Mouse (Mus musculus) layer of hippocampus, postnatal 36 days (tissue): ENCODE measurements around the gene Gm36864. TPM values are rescaled to one million over a fixed set of nuclear protein-coding genes. Genes with fewer than 3 reads are reported as not detected.
A peak's percentile ranks its signal among the peaks of the same experiment; 100 is the strongest.

Experiments used
- DNase-seq, 2 experiments: peaks; one replicate each; pipeline ENCODE4 v3.0.0; 2022
- total RNA-seq, 2 experiments: library from RNA; stranded (reverse); gene quantifications; 2 replicates each; pipeline ENCODE4 v1.2.3; 2021

Gm36864 gene
- total RNA-seq, 2 experiments from 2014 or later: not detected

DNA sequence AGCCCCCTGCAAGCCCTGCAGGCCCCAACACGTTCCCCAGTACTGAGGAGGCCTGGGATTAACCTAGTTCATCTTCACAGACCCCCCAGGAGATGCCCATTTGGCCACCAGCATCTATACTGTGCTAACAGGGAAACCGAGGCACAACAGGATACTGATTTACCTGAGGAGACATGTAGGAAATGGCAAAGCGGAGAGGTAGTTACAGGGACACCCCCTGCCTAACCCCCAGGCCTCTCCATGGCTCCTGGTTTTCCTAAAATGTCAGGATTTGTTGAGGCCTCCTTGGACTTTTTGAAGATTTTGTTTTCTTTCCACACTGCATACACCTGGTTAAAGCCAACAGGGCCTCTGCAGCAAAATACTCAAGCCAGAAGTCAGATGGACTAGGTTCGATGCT is 21.3 kb downstream of the Gm36864 start, which contains the start of gene Acp4:
Gene Acp4 (minus strand): TSS at position 101 of the 400 bp plus-strand sequence.
- no peak for DNase-seq

DNA sequence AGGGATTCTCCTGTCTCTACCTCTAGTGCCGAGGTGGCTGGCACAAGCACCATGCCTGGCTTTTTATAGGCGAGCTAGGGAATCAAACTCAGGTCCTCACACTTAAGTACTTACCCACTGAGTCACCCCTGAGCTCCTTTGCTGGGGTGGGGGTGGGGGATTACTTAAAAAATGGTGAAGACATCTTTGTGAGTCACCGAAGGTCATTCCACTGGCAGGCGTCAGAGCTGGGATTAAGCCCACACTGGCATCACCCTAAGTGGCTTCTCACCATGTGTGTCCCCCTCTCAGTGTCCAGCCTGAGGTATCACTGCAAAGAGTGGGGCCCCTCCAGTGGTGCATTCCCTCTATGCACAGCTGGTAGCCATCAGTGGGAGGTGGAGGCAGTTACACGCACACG is 24.4 kb downstream of the Gm36864 start:
- no peak for DNase-seq

DNA sequence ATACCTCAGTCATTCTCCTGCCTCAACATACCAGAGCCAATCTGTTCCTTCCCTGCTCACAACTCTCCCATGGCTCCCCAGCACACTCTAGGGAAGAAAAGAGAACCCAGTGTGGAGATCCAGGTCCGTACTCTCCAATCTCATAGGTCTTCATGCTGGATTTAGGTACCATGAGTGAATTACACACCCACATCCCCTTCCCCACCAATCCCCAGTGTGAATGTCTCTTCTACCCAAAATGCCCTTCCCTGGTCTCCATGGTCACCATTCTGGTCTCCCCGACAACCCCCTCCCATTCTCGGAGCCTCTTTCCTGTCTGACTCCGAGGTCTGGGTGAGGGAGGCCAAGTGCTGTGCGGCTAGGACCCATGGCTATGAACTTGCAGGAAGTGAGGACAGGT is 25.2 kb downstream of the Gm36864 start, which contains the start of gene Gm15517:
Gene Gm15517 (plus strand): TSS at position 301 of the 400 bp plus-strand sequence.
- DNase-seq: no peak

GRCm38 (mm10) chr7:44262791-44263643 is 27.0 kb downstream of the Gm36864 start:
- peak; percentile 93 to 97 for DNase-seq

DNA sequence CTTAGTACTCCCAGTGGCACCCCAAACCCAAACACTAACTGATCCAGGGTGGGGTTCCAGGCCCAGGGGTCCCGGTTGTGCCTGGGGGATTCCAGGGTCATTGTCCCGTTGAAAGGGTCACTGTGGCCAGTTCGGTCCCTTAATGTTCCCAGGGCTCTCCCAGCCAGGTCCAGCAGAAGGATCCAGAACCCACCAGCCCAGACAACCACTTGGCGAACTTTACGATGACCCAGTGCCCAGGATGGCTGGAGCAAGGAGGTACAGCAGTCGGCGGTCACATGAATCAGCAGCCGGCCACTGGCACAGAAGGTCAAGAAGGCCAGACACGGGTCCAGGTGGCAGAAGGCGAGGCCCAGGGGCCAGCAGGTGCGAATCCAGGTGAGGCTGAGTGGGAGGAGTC is 32.1 kb downstream of the Gm36864 start:
- DNase-seq: no peak

- no peak for DNase-seq
Measured at GRCm38 (mm10) chr7:44269397-44269796, 33.4 kb downstream of the Gm36864 start.

- DNase-seq: no peak
Measured at GRCm38 (mm10) chr7:44271309-44271708, 35.3 kb downstream of the Gm36864 start.

DNA sequence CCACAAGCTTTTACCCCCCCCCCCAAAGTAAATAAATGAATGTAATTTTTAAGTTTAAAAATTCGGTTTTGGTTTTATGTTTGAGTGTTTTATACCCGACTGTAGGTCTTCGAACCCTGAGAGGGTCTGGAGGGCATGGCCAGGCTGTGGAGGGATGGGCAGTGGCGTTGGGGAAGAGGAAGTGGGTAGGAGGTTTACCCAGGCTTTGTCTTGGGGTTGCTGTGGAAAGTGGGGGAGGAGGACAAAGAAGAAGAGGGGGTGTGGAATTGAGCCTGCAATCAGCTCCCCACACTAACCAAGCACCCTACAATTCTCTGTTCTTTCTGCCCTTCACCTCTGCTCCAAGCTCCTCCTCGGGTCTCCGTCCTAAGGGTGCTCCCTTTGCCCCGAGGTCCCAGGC is 36.6 kb downstream of the Gm36864 start:
- no peak for DNase-seq

- DNase-seq: no peak
Measured at GRCm38 (mm10) chr7:44273446-44273845, 37.5 kb downstream of the Gm36864 start.

- no peak for DNase-seq
Measured at GRCm38 (mm10) chr7:44274096-44274495, 38.1 kb downstream of the Gm36864 start.

DNA sequence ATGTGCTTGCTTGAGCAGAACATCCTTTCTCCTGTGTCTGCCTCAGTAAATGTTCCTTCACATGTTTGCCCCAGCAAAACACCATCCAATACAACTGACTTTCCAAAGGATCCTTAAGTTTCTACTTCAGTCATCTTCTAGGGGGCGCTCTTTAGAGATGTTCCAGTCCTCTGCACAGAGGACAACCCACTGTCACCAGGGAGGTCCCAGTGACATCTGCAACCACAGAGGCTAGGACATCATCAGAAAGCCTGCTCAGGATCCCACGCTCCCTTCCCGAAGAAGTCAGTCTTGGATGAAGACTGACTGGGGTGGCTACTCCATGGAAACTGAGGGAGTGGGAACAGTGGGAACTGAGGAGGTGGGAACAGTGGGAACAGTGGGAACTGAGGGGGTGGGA is 39.6 kb downstream of the Gm36864 start:
- no peak for DNase-seq

DNA sequence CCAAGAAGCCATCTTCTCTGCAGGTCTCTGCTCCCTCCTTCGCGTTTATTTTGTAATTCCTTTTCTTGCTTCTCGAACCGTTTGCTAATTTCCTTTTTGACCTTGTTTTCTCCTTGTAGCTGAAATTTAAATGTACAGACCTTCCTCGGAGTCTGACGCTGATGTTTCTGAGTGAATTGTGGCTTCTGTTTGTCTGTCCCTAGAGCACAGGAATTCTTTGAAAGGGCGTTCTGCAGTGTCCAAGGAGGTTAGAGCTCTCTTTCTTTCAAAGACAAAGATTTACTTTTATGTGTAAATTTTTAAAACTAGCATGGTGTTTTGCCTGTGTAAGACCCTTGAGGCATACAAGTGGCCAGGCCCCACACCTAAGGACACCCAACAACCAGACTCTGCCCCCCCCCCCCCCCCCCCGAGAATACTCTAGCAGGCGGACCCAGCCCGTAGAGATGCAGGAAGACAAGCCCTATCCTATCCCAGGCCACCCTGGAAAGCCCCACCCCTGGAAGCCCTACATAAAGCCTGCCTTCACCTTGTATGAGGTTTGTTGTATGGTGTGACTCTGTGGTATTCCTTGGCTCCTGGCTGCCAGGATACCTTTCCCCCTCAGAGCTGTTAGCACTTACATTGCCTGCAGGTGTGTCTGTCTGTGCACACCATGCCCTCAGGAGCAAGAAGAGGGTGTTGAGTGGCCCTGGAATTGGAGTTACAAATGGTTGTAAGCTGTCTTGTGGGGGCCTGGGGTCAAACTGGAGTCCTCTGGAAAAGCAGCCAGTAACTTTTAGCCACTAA is 40.7 kb downstream of the Gm36864 start:
- no peak for DNase-seq

DNA sequence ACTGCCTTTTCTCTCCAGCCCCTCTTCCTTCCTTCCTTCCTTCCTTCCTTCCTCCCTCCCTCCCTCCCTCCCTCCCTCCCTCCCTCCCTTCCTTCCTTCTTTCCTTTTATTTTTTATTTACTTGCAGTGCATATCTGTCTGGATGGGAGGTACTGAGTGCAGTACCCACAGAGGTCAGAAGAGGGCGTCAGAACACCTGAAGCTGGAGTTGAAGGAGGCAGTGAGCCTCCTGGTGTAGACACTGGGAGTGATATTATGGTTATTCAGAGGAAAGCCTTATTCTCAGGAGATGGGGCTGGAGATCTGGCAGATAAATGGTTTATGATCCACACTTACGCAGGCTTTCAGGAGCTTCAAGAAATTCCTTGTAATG is 41.3 kb downstream of the Gm36864 start:
- DNase-seq: peak in 1 of 2 experiments; percentile 29

- DNase-seq: no peak
Measured at GRCm38 (mm10) chr7:44280959-44281358, 45.0 kb downstream of the Gm36864 start.

- no peak for DNase-seq
Measured at GRCm38 (mm10) chr7:44281586-44281985, 45.6 kb downstream of the Gm36864 start.

DNA sequence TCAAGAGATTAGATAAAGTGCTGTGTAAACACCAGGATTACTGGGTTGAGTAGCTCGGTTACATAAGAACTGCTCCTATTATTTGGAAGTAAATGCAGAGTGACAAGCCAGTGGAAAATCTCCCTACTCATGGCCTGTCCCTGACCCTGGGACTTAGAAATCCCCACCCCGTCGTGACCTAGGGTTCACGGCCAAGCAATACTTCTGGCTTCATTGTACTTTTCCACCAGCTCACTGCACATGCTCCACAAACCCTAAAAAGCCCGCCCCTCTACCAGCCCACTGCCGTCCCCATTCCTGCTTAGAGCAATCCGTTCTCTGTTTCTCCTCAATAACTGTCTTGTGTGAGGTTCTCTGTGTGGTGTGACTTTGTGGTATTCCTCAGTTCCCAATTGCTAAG is 51.8 kb downstream of the Gm36864 start:
- no peak for DNase-seq

- DNase-seq: no peak
Measured at GRCm38 (mm10) chr7:44290986-44291385, 55.0 kb downstream of the Gm36864 start.

DNA sequence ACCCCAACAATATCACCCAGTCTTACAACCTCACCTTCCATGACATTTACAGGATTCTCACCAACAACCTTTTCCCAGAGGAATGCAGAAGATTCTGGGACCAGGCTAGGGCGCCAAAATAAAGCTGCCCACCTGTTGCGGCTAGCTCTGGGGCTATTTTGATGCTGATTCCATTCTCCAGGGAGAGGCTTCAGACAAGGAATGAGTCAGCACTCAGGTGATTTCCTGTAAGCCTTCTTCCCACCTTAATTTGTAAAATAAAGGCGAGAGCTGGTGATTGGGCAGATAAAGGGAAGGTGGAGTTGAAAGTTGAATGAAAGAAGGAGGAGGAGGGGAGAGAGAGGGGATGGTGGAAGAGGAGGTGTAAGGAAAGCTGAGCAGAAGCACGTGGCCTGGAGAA is 55.4 kb downstream of the Gm36864 start:
- no peak for DNase-seq

Other genes starting within 250 kb of the Gm36864 start
- not detected for gene Klk1b11, start 240.3 kb upstream of the Gm36864 start, total RNA-seq
- not detected for gene Klk1b26, start 224.0 kb upstream of the Gm36864 start, total RNA-seq
- not detected for gene Klk1b27, start 183.9 kb upstream of the Gm36864 start, total RNA-seq
- not detected for gene Klk1b21, start 133.8 kb upstream of the Gm36864 start, total RNA-seq
- not detected for gene Klk1b22, start 123.5 kb upstream of the Gm36864 start, total RNA-seq
- not detected for gene Klk1b16, start 99.4 kb upstream of the Gm36864 start, total RNA-seq
- gene Klk1b24, start 47.9 kb upstream of the Gm36864 start, total RNA-seq: not detected
- not detected for gene Klk1b3, start 38.0 kb upstream of the Gm36864 start, total RNA-seq
- gene Klk1b4, start 28.7 kb upstream of the Gm36864 start, total RNA-seq: not detected
- gene Klk1b5, start 20.2 kb upstream of the Gm36864 start, total RNA-seq: not detected
- not detected for gene Klk1, start 10.8 kb upstream of the Gm36864 start, total RNA-seq
- gene 1700028J19Rik, start 10.5 kb downstream of the Gm36864 start, total RNA-seq: 1 to 10 TPM in 1 of 2 experiments, under 1 TPM in 1; 0.99 to 1.2 TPM
- gene 2410002F23Rik, start 10.5 kb downstream of the Gm36864 start, total RNA-seq: 10 to 100 TPM; 82.0 to 92.1 TPM
- gene Acp4, start 21.2 kb downstream of the Gm36864 start, total RNA-seq: not detected
- not detected for gene Gm15517, start 25.3 kb downstream of the Gm36864 start, total RNA-seq
- gene Clec11a, start 70.7 kb downstream of the Gm36864 start, total RNA-seq: 1 to 10 TPM; 2.9 to 3.8 TPM
- 100 to 1,000 TPM; 588 to 654 TPM for gene Shank1, start 74.1 kb downstream of the Gm36864 start, total RNA-seq
- gene Syt3, start 147.9 kb downstream of the Gm36864 start, total RNA-seq: 10 to 100 TPM; 84.8 to 92.0 TPM
- 1 to 10 TPM; 3.1 to 3.4 TPM for gene 1700008O03Rik, start 149.6 kb downstream of the Gm36864 start, total RNA-seq
- 100 to 1,000 TPM; 311 to 332 TPM for gene Lrrc4b, start 192.8 kb downstream of the Gm36864 start, total RNA-seq
- gene Aspdh, start 229.2 kb downstream of the Gm36864 start, total RNA-seq: 10 to 100 TPM; 13.3 to 21.6 TPM
- gene Josd2, start 231.8 kb downstream of the Gm36864 start, total RNA-seq: 100 to 1,000 TPM in 1 of 2 experiments, 10 to 100 TPM in 1; 94.5 to 102 TPM